In the genomic region with DNA sequence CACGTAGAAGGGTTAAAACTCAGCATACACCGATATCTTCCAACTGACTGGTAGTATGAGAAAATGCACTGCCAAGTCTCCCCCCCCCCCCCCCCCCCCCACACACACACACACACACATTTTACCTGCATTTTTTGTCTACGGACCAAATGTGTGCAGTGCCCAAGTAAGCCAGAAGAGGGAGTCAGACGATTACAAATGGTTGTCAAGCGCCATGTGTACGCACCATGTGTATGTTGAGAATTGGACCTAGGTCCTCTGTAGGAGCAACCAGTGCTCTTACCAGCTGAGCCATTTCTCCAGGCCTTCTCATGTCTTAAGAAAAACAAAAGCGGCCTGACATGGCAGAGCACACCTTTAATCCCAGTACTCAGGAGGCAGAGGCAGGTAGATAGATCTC, we compare ENCODE assay signal across 10 mouse cellular contexts. TPM values are rescaled to one million over a fixed set of nuclear protein-coding genes. Genes with fewer than 3 reads are reported as not detected.
A peak's percentile ranks its signal among the peaks of the same experiment; 100 is the strongest.
DNase-seq lines count a peak whose midpoint lies in the region; ATAC-seq lines count a peak whose summit lies in the region.
"Had no signal": no experiment of that assay in that cellular context is flagged by ENCODE, and none has a peak within 500 bp of the region (broad histone marks: within the 10 kb centered on the region; RNA-seq: fewer than 3 reads in every experiment).

No protein-coding gene starts in this region.

- no peaks in the 10 kb centered on the region for H3K36me3 ChIP-seq in hindbrain, embryonic 11.5 days (ENCODE audit: control insufficient read depth, insufficient read depth, low read length)
- peaks cover 6% of the 10 kb centered on the region; the same call in 1 of the 2 replicates for H3K36me3 ChIP-seq in hindbrain, embryonic 16.5 days (ENCODE audit: control insufficient read depth, insufficient read depth, low read length)
- H3K36me3 ChIP-seq in liver, embryonic 16.5 days (ENCODE audit: control insufficient read depth, insufficient read depth), result peaks cover 3% of the 10 kb centered on the region; the same call in 1 of the 2 replicates
- H3K36me3 ChIP-seq: embryonic facial prominence, embryonic 15.5 days had no signal

- DNase-seq in hindbrain, embryonic 11.5 days (ENCODE audit: low spot score), result peak; percentile 69
- DNase-seq in A20 (ENCODE audit: low read depth, low spot score) (peak; percentile 70), NIH3T3 (ENCODE audit: low read depth) (peak; percentile 71)
- DNase-seq in forelimb bud, embryonic 11.5 days (ENCODE audit: low read depth, low spot score), result peak; percentile 59
- DNase-seq in telencephalon, adult 2 months (ENCODE audit: low read depth, low spot score), result peak; percentile 54
- no peak for DNase-seq in heart, postnatal 25 days (ENCODE audit: low spot score)

- no peak overlapping the region for H3K27ac ChIP-seq in hindbrain, embryonic 11.5 days (ENCODE audit: low read depth, low read length)
- H3K27ac ChIP-seq in hindbrain, embryonic 16.5 days (ENCODE audit: low read depth, low read length), result no peak overlapping the region
- no peak overlapping the region for H3K27ac ChIP-seq in liver, embryonic 16.5 days (ENCODE audit: low read length)
- H3K27ac ChIP-seq: embryonic facial prominence, embryonic 15.5 days; liver, embryonic 15.5 days had no signal

- no peak overlapping the region for H3K9ac ChIP-seq in hindbrain, embryonic 11.5 days (ENCODE audit: low read depth, low read length)
- H3K9ac ChIP-seq in hindbrain, embryonic 16.5 days (ENCODE audit: low read depth, low read length), result no peak overlapping the region
- H3K9ac ChIP-seq in liver, embryonic 16.5 days (ENCODE audit: low read depth, low read length), result no peak overlapping the region
- H3K9ac ChIP-seq: embryonic facial prominence, embryonic 15.5 days; liver, embryonic 15.5 days had no signal

- H3K9me3 ChIP-seq in hindbrain, embryonic 11.5 days (ENCODE audit: control insufficient read depth, low read length), result no peaks in the 10 kb centered on the region
- no peaks in the 10 kb centered on the region for H3K9me3 ChIP-seq in hindbrain, embryonic 16.5 days (ENCODE audit: control insufficient read depth, low read length)
- no peaks in the 10 kb centered on the region for H3K9me3 ChIP-seq in liver, embryonic 16.5 days (replicated peaks; ENCODE audit: control insufficient read depth, low read length)
- H3K9me3 ChIP-seq: embryonic facial prominence, embryonic 15.5 days; liver, embryonic 15.5 days had no signal

- ATAC-seq in hindbrain, embryonic 11.5 days (ENCODE audit: low FRiP score), result no peak
- ATAC-seq in hindbrain, embryonic 16.5 days, result no peak
- peak; percentile 56 for ATAC-seq in liver, embryonic 16.5 days (ENCODE audit: low read depth)

- no peaks in the 10 kb centered on the region for H3K27me3 ChIP-seq in hindbrain, embryonic 11.5 days (ENCODE audit: control insufficient read depth, insufficient read depth, low read length)
- H3K27me3 ChIP-seq in hindbrain, embryonic 16.5 days (replicated peaks; ENCODE audit: control insufficient read depth, insufficient read depth, low read length), result no peaks in the 10 kb centered on the region
- no peaks in the 10 kb centered on the region for H3K27me3 ChIP-seq in liver, embryonic 16.5 days (ENCODE audit: control insufficient read depth, insufficient read depth, low read depth, low read length)
- H3K27me3 ChIP-seq: embryonic facial prominence, embryonic 15.5 days; liver, embryonic 15.5 days had no signal

- intact Hi-C loops in heart, postnatal 25 days (cut with DNase I), result loop anchor here (1.0 to 2.0 kb wide), 2 partner anchors 35 to 111 kb away; partner anchors contain the start of gene Podxl

- H3K4me3 ChIP-seq in hindbrain, embryonic 11.5 days (ENCODE audit: low read depth, low read length), result no peak overlapping the region
- H3K4me3 ChIP-seq in hindbrain, embryonic 16.5 days (ENCODE audit: low read length), result no peak overlapping the region
- H3K4me3 ChIP-seq in liver, embryonic 16.5 days (ENCODE audit: low read depth, low read length), result no peak overlapping the region
- H3K4me3 ChIP-seq: embryonic facial prominence, embryonic 15.5 days; liver, embryonic 15.5 days had no signal

- H3K4me1 ChIP-seq in hindbrain, embryonic 11.5 days (replicated peaks; ENCODE audit: control insufficient read depth, insufficient read depth, low read length), result no peaks in the 10 kb centered on the region
- H3K4me1 ChIP-seq in hindbrain, embryonic 16.5 days (ENCODE audit: control insufficient read depth, insufficient read depth, low read depth, low read length), result peaks cover 7% of the 10 kb centered on the region
- H3K4me1 ChIP-seq in liver, embryonic 16.5 days (ENCODE audit: control insufficient read depth, low read depth, low read length), result no peaks in the 10 kb centered on the region
- H3K4me1 ChIP-seq: embryonic facial prominence, embryonic 15.5 days; liver, embryonic 15.5 days had no signal

- 77% methylated on average over 7 of the region's 7 CpGs for WGBS in hindbrain, embryonic 11.5 days
- 71% methylated on average over 7 of the region's 7 CpGs for WGBS in hindbrain, embryonic 16.5 days
- 51% methylated on average over 7 of the region's 7 CpGs for WGBS in liver, embryonic 16.5 days (ENCODE audit: insufficient replicate concordance)

- no peak overlapping the region for H3K4me2 ChIP-seq in hindbrain, embryonic 11.5 days (replicated peaks; ENCODE audit: low read depth, low read length)
- no peak overlapping the region for H3K4me2 ChIP-seq in hindbrain, embryonic 16.5 days (ENCODE audit: low read length)
- no peak overlapping the region for H3K4me2 ChIP-seq in liver, embryonic 16.5 days (ENCODE audit: low read depth, low read length)
- H3K4me2 ChIP-seq: embryonic facial prominence, embryonic 15.5 days; liver, embryonic 15.5 days had no signal

RNA-seq across cellular contexts. Expression of gene Podxl, which starts 35.9 kb away (rescaled TPM):
- polyA plus RNA-seq in hindbrain, embryonic 11.5 days (2014; fragmentation: Nextera tagmentation; extraction: Ambion mirVana), result 10.2 and 12.4 TPM in 2 replicates
- 8.3 and 11.3 TPM in 2 replicates for polyA plus RNA-seq in hindbrain, embryonic 16.5 days (2015; fragmentation: Nextera tagmentation; extraction: Ambion mirVana)
- 3.5 and 4.3 TPM in 2 replicates for polyA plus RNA-seq in liver, embryonic 16.5 days (2015; fragmentation: Nextera tagmentation; extraction: Ambion mirVana)
- total RNA-seq in heart, postnatal 25 days (2021), result 10 to 100 TPM; 77.2 to 94.5 TPM
